Mouse (Mus musculus): ENCODE results near the gene Rin2.

GRCm38 (mm10) chr2:145857864-145858263, 182.8 kb downstream of the Rin2 start:
- TF ChIP-seq CTCF (IDR thresholded peaks at IDR 0.05; ENCODE audit: low read depth) (no peak), EP300 (IDR thresholded peaks at IDR 0.05; ENCODE audit: low read depth) (no peak)
